Mouse (Mus musculus) T-helper 2 cell (primary cell): ENCODE results near the gene Apip.

Experiments
- in situ Hi-C: fragments of 300-600 bp; cut with MboI, MseI; formaldehyde crosslinking; loops from one replicate; pipeline ENCODE4 v1.15.1; 2025; ENCODE audit warnings: high pct_unique_total_duplicates

The Apip gene

GRCm38 (mm10) chr2:103089521-103089920 lies 16.0 kb downstream of the Apip start:
- in situ Hi-C loops = loop anchor here (25.0 kb wide), 1 partner anchor 248 kb away; no protein-coding TSS in a partner anchor

- in situ Hi-C loops = no loop called here
These were observed 29.1 kb downstream of the Apip start for GRCm38 (mm10) chr2:103102595-103102994.

DNA sequence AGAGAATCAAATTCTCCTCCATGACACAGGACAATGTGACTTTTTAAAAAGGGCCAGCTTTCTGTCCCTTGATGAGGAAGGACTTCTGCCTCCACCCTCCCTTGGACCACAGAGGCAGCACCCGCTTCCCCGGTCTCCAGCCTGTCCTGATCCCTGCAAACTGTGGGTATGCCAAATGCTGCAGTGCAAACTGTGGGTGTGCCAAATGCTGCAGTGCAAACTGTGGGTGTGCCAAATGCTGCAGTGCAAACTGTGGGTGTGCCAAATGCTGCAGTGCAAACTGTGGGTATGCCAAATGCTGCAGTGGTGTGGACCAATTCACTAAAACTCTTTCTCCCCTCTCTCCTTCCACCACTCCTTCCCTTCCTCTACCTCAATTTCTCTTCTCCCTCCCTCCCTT lies 32.7 kb downstream of the Apip start:
- in situ Hi-C loops = no loop called here

GRCm38 (mm10) chr2:103111669-103112068 lies 38.2 kb downstream of the Apip start:
- in situ Hi-C loops = no loop called here

DNA sequence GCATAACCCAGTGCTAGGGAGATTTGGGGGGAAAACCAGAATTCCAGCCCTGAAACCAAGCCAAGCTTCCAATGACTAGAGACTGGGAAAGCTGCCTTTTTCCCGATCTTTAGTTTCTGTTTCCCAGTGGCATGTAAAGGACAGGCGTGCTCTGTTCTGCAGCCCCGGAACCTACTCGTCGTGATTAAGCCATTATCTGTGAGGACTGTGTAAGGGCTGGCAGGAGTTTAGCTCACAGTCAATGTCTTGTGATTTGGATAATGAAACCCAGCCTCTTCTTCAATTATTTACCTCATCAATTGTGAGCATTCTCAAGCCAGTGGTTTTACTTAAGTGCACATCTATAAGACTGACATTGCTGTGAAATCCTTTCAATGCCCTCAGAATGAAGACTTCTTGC lies 43.7 kb downstream of the Apip start:
- in situ Hi-C loops = no loop called here

DNA sequence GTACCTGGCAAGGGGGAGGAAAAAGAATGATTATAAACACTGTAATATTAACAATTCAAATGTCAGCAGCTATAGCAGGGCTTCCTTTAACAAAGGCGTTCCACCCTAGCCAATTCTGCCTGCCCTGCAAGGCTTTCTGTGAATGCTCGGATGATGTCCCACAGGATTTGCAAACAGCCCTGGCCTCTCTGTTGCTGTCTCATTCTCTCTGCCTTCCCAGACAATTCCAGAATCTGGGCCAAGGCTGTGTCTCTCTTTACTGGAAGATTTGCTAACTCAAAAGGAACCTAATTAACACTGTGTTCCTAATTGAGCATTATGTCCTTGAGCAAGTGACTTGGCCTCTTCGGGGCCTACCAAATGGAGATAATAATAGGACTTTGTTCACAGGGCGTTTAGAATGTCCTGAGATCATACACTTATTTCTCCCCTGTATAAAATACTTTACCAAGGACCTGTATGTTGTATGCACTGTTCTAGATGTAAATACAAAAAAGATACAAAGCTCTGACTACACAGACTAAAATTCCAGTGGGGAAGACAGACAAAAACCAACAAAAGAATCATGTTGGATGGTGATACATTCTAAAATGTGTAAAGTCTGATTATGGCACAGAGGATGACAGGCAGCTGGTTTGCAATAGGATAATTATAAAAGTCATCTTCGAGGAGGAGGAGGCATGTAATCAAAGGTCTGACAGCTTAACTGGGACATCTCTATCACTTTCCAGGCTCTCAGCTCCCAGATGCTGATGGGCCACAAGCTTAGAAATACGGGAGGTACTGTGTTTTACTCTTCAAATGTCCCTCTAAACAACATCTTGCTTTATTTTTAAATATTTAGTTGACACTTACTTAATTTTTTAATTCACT lies 45.1 kb downstream of the Apip start:
- in situ Hi-C loops = no loop called here

DNA sequence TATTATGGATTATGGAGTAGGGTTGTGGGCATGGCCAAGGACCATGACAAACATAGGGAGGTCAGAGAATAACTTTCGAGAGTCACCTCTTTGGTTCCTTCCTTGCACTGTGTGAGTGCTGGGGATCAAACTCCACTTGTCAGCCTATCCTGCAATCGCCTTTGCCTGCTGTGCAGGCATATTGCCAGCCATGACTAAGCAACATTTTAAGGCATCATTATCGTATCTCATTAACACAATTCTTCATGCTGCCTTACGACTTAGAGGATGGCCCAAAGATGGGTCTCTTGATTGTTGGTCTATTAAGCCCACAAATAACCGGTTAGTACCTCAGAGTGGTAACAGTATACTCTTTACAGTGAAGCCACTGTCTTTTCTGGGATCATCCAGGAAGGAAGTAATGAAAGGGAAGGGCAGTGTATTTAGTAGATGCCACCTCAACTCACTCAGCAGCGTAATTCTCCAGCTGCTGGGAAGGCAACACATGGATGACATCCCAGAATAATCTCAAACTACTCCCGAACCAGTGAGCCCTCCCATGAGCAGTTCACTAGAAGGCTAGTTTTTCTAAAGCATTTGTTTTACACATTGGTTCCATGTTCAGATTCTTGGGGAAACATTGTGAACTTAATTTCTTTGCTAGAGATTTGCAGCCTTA lies 45.9 kb downstream of the Apip start:
- in situ Hi-C loops = no loop called here

DNA sequence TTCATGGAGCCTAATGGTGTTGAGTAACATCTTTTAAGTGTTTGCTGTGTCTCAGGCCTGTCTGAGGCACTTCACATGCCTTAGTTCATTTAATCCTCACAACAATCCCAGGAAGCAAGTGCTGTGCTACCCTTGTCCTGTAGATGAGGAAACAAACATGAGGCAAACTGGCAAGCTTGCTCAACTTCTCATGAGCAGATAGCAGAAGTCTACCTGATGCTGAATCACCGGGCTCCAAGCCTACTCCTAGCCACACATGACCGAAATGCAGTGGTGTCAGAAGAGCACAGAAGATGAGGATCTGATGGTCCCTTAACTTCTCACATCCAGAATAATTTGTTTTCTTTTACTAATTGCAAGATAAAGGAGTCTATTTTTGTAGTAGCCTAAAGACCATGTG lies 56.2 kb downstream of the Apip start:
- in situ Hi-C loops = loop anchor here (10.0 kb wide), 1 partner anchor 1865 kb away; no protein-coding TSS in a partner anchor

GRCm38 (mm10) chr2:103131145-103131544 lies 57.7 kb downstream of the Apip start:
- in situ Hi-C loops = loop anchor here (10.0 kb wide), 1 partner anchor 1864 kb away; no protein-coding TSS in a partner anchor

DNA sequence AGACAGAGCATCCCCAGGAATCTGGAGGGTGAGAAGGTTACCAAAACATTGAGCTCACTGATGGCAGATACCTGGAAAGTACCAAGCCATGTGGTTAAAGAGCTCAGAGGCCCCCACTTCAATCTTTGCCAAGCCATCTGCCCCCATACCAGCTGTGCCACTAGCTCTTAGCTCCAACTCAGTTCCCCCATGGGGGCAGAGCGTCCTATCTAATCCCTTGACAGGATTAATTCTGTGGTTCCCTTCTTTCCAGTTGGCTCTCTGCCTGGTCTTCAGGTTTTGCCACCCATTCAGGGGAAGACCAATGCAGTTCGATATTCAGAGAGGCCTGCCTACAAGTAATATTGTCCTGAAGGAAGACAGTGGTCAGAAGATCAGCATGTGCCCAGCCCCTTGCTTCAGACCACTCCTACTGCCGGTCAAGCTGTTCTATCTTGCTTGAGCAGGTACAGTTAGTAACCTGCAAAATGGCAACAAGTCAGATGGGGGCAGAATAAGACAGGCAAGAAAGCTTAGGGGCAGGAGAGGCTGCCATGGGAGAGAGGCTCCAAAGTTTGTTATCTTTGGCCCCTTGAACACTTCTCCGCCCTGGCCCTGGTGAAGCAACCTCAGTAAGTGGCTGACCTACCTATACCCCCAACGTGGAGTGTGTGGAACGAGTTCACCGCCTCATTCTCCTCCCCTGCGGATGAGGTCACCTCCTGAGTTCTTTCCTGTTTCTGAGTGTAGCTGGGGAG lies 65.2 kb downstream of the Apip start:
- in situ Hi-C loops = loop anchor here (10.0 kb wide), 1 partner anchor 1856 kb away; no protein-coding TSS in a partner anchor
